Mouse (Mus musculus): Measurements from ENCODE around the gene C1qc. TPM values are rescaled to one million over a fixed set of nuclear protein-coding genes. Genes with fewer than 3 reads are reported as not detected.

The C1qc gene
- polyA plus RNA-seq (2017; shearing (Covaris generic)) = 10 to 100 TPM in 1 of 2 experiments, under 1 TPM in 1; 0.95 to 17.4 TPM

DNA sequence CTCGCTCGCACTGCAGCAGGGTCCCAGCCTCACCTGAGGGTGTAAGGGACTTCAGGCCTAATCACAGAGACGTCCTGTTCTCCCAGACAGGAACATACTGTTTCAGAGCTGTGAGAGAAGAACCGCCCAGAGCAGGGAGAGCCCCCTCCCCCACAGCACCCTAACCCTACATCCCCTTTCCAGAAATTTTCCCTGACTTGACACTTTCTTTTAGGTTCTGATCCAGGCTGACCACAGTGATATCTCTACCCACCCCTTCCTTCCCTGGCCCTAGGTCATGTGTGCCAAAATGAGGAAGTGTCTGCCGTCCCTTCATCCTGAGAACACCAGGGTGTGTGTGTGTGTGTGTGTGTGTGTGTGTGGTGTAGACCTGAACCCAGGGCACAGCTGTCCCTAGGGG is at the start of gene C1qc:
Gene C1qc (minus strand): TSS at position 255 of the 400 bp plus-strand sequence.

DNA sequence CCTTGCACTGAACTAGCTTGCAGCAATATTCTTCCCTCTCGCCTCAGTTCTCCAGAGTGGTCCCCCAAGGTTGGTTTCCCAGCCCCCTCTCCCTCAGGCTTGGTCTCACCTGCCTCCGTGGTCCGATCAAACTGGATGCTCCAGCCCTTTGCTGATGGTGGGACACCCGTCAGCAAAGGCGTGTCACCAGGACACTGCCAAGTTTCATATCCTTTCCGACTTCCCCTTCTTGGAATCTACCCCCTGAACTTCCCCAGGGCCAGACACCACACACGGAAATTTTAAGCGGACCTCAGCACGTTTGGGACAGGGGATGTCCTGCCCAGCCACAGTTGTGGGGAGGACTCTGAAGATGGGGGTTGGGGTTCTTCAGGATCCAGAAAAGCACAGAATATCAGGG is 5.8 kb upstream of the C1qc start, which contains the start of gene C1qa:
Gene C1qa (minus strand): TSS at position 167 of the 400 bp plus-strand sequence.

DNA sequence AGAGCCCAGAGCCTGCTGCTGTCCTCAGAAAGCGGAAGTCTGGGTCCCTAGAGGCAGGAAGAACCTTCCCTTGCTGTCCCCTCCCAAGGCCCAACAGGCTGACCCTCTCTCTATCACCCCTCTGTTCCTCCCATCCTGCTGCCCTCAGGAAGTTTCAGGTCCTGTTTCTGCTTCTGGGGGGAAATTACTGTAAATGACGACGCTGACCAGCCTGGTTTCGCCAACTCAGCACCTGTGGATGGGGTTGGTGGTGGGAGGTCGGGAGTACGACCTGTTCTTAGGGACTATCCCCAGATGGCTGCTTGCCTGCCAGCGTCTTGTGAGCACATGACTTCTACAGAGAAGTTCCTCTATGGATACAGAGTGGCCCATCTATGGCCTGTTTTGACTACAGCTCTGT is 6.8 kb downstream of the C1qc start, which contains the start of gene C1qb:
Gene C1qb (minus strand): TSS at position 87 of the 400 bp plus-strand sequence.

Other genes starting within 250 kb of the C1qc start
- gene Ephb2, start 57.1 kb downstream of the C1qc start, polyA plus RNA-seq (2017; shearing (Covaris generic)) = 1 to 10 TPM in 1 of 2 experiments, under 1 TPM in 1; 0.12 to 2.1 TPM
- 10 to 100 TPM in 1 of 2 experiments, 1 to 10 TPM in 1; 1.6 to 21.4 TPM for gene C1qb, start 6.9 kb downstream of the C1qc start, polyA plus RNA-seq (2017; shearing (Covaris generic))
- 10 to 100 TPM in 1 of 2 experiments, 1 to 10 TPM in 1; 2.1 to 18.9 TPM for gene C1qa, start 5.7 kb upstream of the C1qc start, polyA plus RNA-seq (2017; shearing (Covaris generic))
- gene Epha8, start 63.8 kb upstream of the C1qc start, polyA plus RNA-seq (2017; shearing (Covaris generic)) = not detected
- gene Zbtb40, start 155.7 kb upstream of the C1qc start, polyA plus RNA-seq (2017; shearing (Covaris generic)) = 10 to 100 TPM in 1 of 2 experiments, 1 to 10 TPM in 1; 9.3 to 11.2 TPM

Measured in inflammation-experienced regulatory T-cells (primary cell).